Mouse (Mus musculus) CH12.LX (cell line): ENCODE measurements around the gene Gtse1. TPM values are rescaled to one million over a fixed set of nuclear protein-coding genes. Genes with fewer than 3 reads are reported as not detected.

ENCODE experiments used
- DNase-seq: peaks from one replicate; pipeline ENCODE4 v3.0.0-alpha.2; 2013; ENCODE audit errors: extremely low read depth
- H3K27ac ChIP-seq: 2 replicates; pipeline ENCODE4 v1.5.1; 2012; ENCODE audit warnings: low read depth, mild to moderate bottlenecking, control low read depth, moderate library complexity; ENCODE audit not compliant: insufficient read depth
- H3K27me3 ChIP-seq: replicated peaks from 2 replicates; pipeline ENCODE3; 2012; ENCODE audit warnings: inconsistent platforms
- H3K36me3 ChIP-seq, 2 experiments: replicated peaks in 1 of 2; 2 replicates each; pipeline versions ENCODE3 to v1.6.1; 2012; ENCODE audit warnings: inconsistent platforms in 1 of 2, low read length in 1 of 2, mild to moderate bottlenecking in 1 of 2, mixed read lengths in 1 of 2, moderate library complexity in 1 of 2; ENCODE audit not compliant: control insufficient read depth in 1 of 2, insufficient read depth in 1 of 2
- H3K4me1 ChIP-seq, 2 experiments: 2 replicates each; pipeline ENCODE4 v1.6.1; 2012; ENCODE audit warnings: inconsistent platforms in 1 of 2, moderate library complexity in 1 of 2; ENCODE audit not compliant: insufficient read depth in 2 of 2, control insufficient read depth in 1 of 2
- H3K4me2 ChIP-seq: 2 replicates; pipeline ENCODE4 v1.6.1; 2012; ENCODE audit warnings: low read depth, mild to moderate bottlenecking, control low read depth; ENCODE audit not compliant: poor library complexity, insufficient read depth, severe bottlenecking
- H3K4me3 ChIP-seq, 3 experiments: fragments of 150-350 bp in 1 of 3; sonication (generic) in 1 of 3; replicated peaks in 1 of 3; 2 replicates each; pipeline versions ENCODE3 to v1.5.1; 2011 to 2012; ENCODE audit warnings: low read depth in 2 of 3, low read length in 2 of 3, mild to moderate bottlenecking in 2 of 3, moderate library complexity in 2 of 3, control low read depth in 1 of 3, improper control_type of control experiment in 1 of 3, inconsistent platforms in 1 of 3, mixed read lengths in 1 of 3; ENCODE audit not compliant: poor library complexity in 1 of 3
- H3K79me2 ChIP-seq: replicated peaks from 2 replicates; pipeline ENCODE4 v1.6.1; 2012; ENCODE audit warnings: mild to moderate bottlenecking, moderate library complexity; ENCODE audit not compliant: control insufficient read depth, poor library complexity, insufficient read depth, severe bottlenecking; ENCODE audit errors: extremely low read depth
- H3K9ac ChIP-seq: 2 replicates; pipeline ENCODE4 v1.6.1; 2012; ENCODE audit warnings: low read depth, mild to moderate bottlenecking, control low read depth, moderate library complexity; ENCODE audit not compliant: insufficient read depth
- H3K9me3 ChIP-seq: replicated peaks from 2 replicates; pipeline ENCODE3; 2012; ENCODE audit warnings: low read length, inconsistent platforms, mixed read lengths
- BHLHE40 ChIP-seq: IDR thresholded peaks from 2 replicates; pipeline ENCODE4 v1.6.1; 2011; ENCODE audit warnings: mild to moderate bottlenecking, low read depth, low read length, improper control_type of control experiment
- ETS1 ChIP-seq: conservative IDR thresholded peaks from 2 replicates; pipeline ENCODE4 v1.6.1; 2012; ENCODE audit warnings: low read depth, mild to moderate bottlenecking, inconsistent platforms, low read length, improper control_type of control experiment, moderate library complexity
- HCFC1 ChIP-seq: IDR thresholded peaks from 2 replicates; pipeline ENCODE4 v1.6.1; 2012; ENCODE audit warnings: low read depth, mild to moderate bottlenecking, inconsistent platforms, low read length, improper control_type of control experiment
- JUN ChIP-seq: IDR thresholded peaks from 2 replicates; pipeline ENCODE4 v1.6.1; 2011; ENCODE audit warnings: low read depth, mild to moderate bottlenecking, low read length, improper control_type of control experiment, moderate library complexity; ENCODE audit not compliant: insufficient read depth
- MAFK ChIP-seq: IDR thresholded peaks from 2 replicates; pipeline ENCODE4 v1.6.1; 2011; ENCODE audit warnings: low read length, improper control_type of control experiment; ENCODE audit not compliant: insufficient replicate concordance
- MXI1 ChIP-seq: IDR thresholded peaks from 2 replicates; pipeline ENCODE4 v1.6.1; 2011; ENCODE audit warnings: mild to moderate bottlenecking, low read depth, low read length, improper control_type of control experiment
- NELFE ChIP-seq: IDR thresholded peaks from 2 replicates; pipeline ENCODE4 v1.6.1; 2011; ENCODE audit warnings: low read depth, low read length, improper control_type of control experiment
- PAX5 ChIP-seq: IDR thresholded peaks from 2 replicates; pipeline ENCODE4 v1.6.1; 2012; ENCODE audit warnings: low read length, inconsistent platforms, mixed read lengths
- POLR2A ChIP-seq: IDR thresholded peaks from 2 replicates; pipeline ENCODE4 v1.6.1; 2011; ENCODE audit warnings: low read depth, mild to moderate bottlenecking, improper control_type of control experiment, low read length
- POLR2AphosphoS2 ChIP-seq: IDR thresholded peaks from 2 replicates; pipeline ENCODE4 v1.6.1; 2011; ENCODE audit warnings: low read depth, low read length, improper control_type of control experiment
- RAD21 ChIP-seq: IDR thresholded peaks from 2 replicates; pipeline ENCODE4 v1.6.1; 2011; ENCODE audit warnings: low read depth, mild to moderate bottlenecking, low read length, improper control_type of control experiment, moderate library complexity
- RCOR1 ChIP-seq: conservative IDR thresholded peaks from 2 replicates; pipeline ENCODE4 v1.6.1; 2012; ENCODE audit warnings: low read depth, mild to moderate bottlenecking, inconsistent platforms, low read length, improper control_type of control experiment
- USF1 ChIP-seq: IDR thresholded peaks from 2 replicates; pipeline ENCODE4 v1.6.1; 2014; ENCODE audit warnings: low read depth, mild to moderate bottlenecking, inconsistent platforms, low read length, improper control_type of control experiment
- USF2 ChIP-seq: conservative IDR thresholded peaks from 2 replicates; pipeline ENCODE4 v1.6.1; 2011; ENCODE audit warnings: low read depth, low read length, improper control_type of control experiment
- dilution Hi-C: fragments of 300-500 bp; cut with MboI; formaldehyde crosslinking; loops from 2 replicates; pipeline ENCODE4 v1.14.3; 2020; ENCODE audit warnings: low sequenced_read_pairs; ENCODE audit not compliant: extremely low pct_unique_long_range_greater_than_20kb, extremely low pct_ligation_motif_present
- in situ Hi-C: fragments of 300-500 bp; cut with MboI; formaldehyde crosslinking; loops from 3 replicates; pipeline ENCODE4 v1.14.3; 2019; ENCODE audit warnings: low sequenced_read_pairs, low pct_ligation_motif_present, low pct_unique_long_range_greater_than_20kb, mixed read lengths
- polyA plus RNA-seq: library from polyadenylated mRNA; unstranded; fragments of >175 nt; gene quantifications from 2 replicates; pipeline ENCODE4 v1.2.1, GENCODE M21; 2012; ENCODE audit warnings: low read depth; ENCODE audit not compliant: insufficient read length
- total RNA-seq, 2 experiments: library from RNA; depleted of rRNA; stranded (reverse); fragments of 300-350 nt in 1 of 2; fragments of >200 nt in 1 of 2; gene quantifications; 2 replicates each; pipeline ENCODE4 v1.2.3; 2012 to 2014

Gtse1 gene
- total and polyA plus RNA-seq, 3 experiments, result 32.8 to 40.1 (median 37.4) TPM

GRCm38 (mm10) chr15:85900318-85900717, 40.8 kb downstream of the Gtse1 start:
- no peaks in the 10 kb centered on the region for H3K79me2 ChIP-seq
- no peak overlapping the region for H3K9ac ChIP-seq
- in situ Hi-C loops, result no loop called here
- TF ChIP-seq RAD21 (no peak), USF1 (no peak)
- TF ChIP-seq, all 38 proteins: peak for 0
- no peak for DNase-seq
- H3K4me3 ChIP-seq, result no peak overlapping the region
- no peak overlapping the region for H3K27ac ChIP-seq
- dilution Hi-C loops, result no loop called here
- no peaks in the 10 kb centered on the region for H3K27me3 ChIP-seq
- no peak overlapping the region for H3K4me2 ChIP-seq
- peaks cover 0 to 24% of the 10 kb centered on the region in 2 experiments; a peak in 2 of 4 replicates for H3K4me1 ChIP-seq
- no peaks in the 10 kb centered on the region for H3K9me3 ChIP-seq
- peaks cover 23 to 55% of the 10 kb centered on the region in 2 experiments for H3K36me3 ChIP-seq

DNA sequence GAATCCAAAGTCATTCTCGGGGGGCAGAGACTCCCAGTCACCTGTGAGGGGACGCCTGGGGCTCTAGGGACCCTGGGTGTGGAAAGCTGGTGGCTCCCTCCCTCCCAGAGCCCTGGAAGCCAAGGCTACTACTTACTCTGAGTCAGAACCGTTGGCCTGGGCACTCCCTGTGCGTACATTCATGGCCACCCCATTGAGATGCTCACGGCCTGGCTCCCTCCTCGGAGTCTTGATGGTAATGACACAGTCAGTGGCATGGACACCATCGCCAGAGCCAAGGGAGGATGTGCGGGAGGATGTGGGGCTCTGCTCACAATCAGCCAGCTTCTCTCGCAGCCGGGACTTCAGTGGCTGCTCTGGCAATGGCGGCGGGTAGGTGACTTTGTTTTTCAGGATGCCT, 41.3 kb downstream of the Gtse1 start:
- H3K4me3 ChIP-seq, result no peak overlapping the region
- H3K4me2 ChIP-seq, result no peak overlapping the region
- no peak overlapping the region for H3K9ac ChIP-seq
- no peak overlapping the region for H3K27ac ChIP-seq
- no peaks in the 10 kb centered on the region for H3K27me3 ChIP-seq
- peaks cover 0 to 24% of the 10 kb centered on the region in 2 experiments; a peak in 2 of 4 replicates for H3K4me1 ChIP-seq
- peaks cover 18 to 50% of the 10 kb centered on the region in 2 experiments for H3K36me3 ChIP-seq
- dilution Hi-C loops (no loop called here), in situ Hi-C loops (no loop called here)
- H3K9me3 ChIP-seq, result no peaks in the 10 kb centered on the region
- no peaks in the 10 kb centered on the region for H3K79me2 ChIP-seq
- no peak for DNase-seq
- no peak for TF ChIP-seq JUN
- no peak for TF ChIP-seq MAFK

- no peaks in the 10 kb centered on the region for H3K79me2 ChIP-seq
- no peak for DNase-seq
- no peak overlapping the region for H3K4me2 ChIP-seq
- no peak overlapping the region for H3K4me3 ChIP-seq
- peaks cover 7 to 33% of the 10 kb centered on the region in 2 experiments for H3K36me3 ChIP-seq
- peaks cover 1 to 14% of the 10 kb centered on the region in 2 experiments; a peak in 2 of 4 replicates for H3K4me1 ChIP-seq
- dilution Hi-C loops (no loop called here), in situ Hi-C loops (no loop called here)
- no peak overlapping the region for H3K27ac ChIP-seq
- TF ChIP-seq POLR2AphosphoS2, result no peak
- TF ChIP-seq PAX5, result no peak
- no peak for TF ChIP-seq POLR2A
- no peak for TF ChIP-seq MAFK
- no peak for TF ChIP-seq NELFE
- TF ChIP-seq RCOR1, result no peak
- TF ChIP-seq MXI1, result no peak
- no peak for TF ChIP-seq ETS1
- no peak for TF ChIP-seq HCFC1
- no peak for TF ChIP-seq USF2
- no peak for TF ChIP-seq BHLHE40
- H3K9ac ChIP-seq, result no peak overlapping the region
- no peaks in the 10 kb centered on the region for H3K27me3 ChIP-seq
- no peaks in the 10 kb centered on the region for H3K9me3 ChIP-seq
These were observed 43.0 kb downstream of the Gtse1 start for GRCm38 (mm10) chr15:85902505-85902904.
